Mouse (Mus musculus): Measurements from ENCODE around the gene Pnmt. TPM values are rescaled to one million over a fixed set of nuclear protein-coding genes. Genes with fewer than 3 reads are reported as not detected.

Gene Pnmt
- polyA plus RNA-seq, 1 experiment from 2014 or later, result 3.8 TPM

DNA sequence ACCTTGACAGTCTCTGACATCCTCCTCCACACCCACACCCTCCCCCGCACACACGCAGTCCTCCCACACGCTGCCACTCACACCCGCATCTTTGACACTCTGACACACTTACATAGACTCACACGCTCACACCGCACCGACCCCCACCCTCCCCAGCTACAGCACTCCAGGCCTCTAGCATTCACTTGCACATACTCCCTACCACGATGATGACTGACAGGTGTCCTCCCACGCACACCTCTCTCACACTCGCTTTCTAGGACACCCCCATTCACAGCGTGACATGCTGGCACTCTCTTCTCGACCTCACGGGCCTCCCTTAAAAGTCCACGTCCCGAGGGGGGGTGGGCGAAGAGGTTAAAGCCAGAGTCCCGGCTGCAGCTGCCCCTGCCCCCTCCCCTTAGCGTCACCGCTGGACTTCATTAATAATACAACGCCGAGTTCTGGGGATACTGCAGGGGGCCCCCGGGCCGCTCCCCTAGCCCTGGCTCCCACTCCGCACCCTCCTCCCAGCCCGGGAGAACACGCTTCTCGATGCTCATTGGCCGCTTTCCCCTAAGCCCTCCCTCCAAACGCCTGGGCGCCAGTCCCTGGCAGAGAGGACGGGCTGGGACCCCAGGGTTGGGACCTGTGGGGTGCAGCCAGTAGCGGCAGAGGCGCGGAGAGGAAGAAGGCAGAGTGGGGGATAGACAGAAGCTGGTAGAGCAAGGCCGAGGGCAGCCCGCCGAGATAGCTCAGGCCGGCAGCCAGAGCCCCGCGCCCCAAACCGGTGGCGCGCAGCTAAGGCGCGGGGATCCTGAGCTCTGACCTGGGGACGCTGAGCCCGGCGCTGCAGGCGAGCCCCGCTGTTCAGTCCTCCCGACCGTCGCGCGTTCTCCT, 37.9 kb upstream of the Pnmt start, which contains the start of gene Ppp1r1b:
TSS of gene Ppp1r1b (plus strand) at position 322 of the 879 bp plus-strand sequence.
- WGBS, result under 1% methylated on average over 55 of the region's 55 CpGs
- Histone ChIP-seq H3K27me3 (peaks cover 92% of the 10 kb centered on the region), H3K27ac (no peak within 1 kb of the TSS)

DNA sequence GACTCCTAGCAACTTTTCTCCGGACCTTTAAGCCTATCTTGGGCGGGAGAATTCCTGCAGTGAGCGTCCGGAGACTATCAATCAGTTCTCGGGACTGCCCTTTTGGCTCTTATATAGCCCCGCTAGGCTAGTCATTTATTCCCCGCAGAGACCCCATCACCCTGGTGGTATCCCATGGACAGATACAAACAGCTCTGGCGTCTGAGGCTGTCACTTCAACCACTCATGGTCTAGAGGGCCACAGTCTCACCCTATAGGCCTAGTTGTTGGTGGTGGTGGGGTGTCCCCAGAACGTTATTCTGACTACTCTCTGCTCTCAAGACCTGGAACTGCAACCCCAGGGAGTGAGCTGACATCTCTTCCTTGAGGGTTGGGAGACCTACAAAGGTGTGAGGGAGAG, 36.9 kb upstream of the Pnmt start:
- H3K36me3 ChIP-seq, result no peaks in the 10 kb centered on the region
- 8% methylated on average over 9 of the region's 9 CpGs for WGBS
- no peak overlapping the region for H3K27ac ChIP-seq
- peak overlapping the region; percentile 97 for H3K4me2 ChIP-seq
- no peak overlapping the region for H3K9ac ChIP-seq
- ATAC-seq (replicated peaks; ENCODE audit: low FRiP score), result no peak
- peaks cover 36% of the 10 kb centered on the region for H3K4me1 ChIP-seq
- H3K27me3 ChIP-seq, result peaks cover 94% of the 10 kb centered on the region
- H3K4me3 ChIP-seq (replicated peaks), result peak overlapping the region; percentile 50
- no peaks in the 10 kb centered on the region for H3K9me3 ChIP-seq (replicated peaks)

More for the DNA sequence above, 37.9 kb upstream of the Pnmt start, which contains the start of gene Ppp1r1b:
- Histone ChIP-seq H3K9ac (peak within 1 kb of the TSS; percentile 45), H3K4me3 (replicated peaks) (peak within 1 kb of the TSS; percentile 50), H3K36me3 (no peaks in the 10 kb centered on the region), H3K4me1 (peaks cover 28% of the 10 kb centered on the region), H3K9me3 (replicated peaks) (no peaks in the 10 kb centered on the region), H3K4me2 (peak within 1 kb of the TSS; percentile 97)
- ATAC-seq (replicated peaks; ENCODE audit: low FRiP score), result peak; percentile 70

DNA sequence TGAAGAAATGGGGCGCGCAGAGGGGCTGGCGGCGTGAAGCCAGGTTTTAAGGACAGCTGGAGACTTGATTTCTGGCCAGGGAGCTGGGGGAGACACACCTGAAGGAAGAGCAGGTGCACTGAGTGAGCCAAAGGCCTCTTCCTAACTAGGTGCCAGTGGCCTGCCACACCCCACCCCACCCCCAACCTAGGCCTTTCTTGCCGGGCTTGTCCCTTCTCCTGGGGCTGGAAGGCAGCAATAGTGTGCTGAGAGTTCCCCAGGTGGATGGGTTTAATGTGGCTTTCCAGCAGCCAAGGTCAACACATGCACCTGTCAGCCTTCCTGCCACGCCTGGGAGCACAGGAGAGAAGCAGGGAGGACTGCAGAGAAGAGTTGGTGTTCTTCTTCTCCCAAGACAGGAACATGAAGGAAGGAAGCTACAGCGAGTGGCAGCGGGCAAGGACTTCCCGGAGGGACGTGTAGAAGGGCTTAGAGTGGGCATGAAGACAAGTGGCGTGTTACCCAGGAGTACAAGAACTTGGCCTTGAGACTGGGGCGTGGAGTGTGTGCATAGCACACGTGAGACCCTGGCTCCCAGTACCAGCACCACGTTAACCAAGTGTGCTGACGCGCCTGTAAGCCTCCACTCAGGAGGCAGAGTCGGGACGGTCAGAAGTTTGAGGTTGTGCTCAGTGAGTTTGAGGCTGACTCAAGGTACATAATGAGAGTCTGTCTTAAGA, 33.8 kb upstream of the Pnmt start:
- WGBS, result 78% methylated on average over 18 of the region's 18 CpGs
- H3K27me3 ChIP-seq, result peaks cover 72% of the 10 kb centered on the region
- H3K9ac ChIP-seq, result no peak overlapping the region
- no peak overlapping the region for H3K27ac ChIP-seq
- peaks cover 48% of the 10 kb centered on the region for H3K4me1 ChIP-seq
- no peak for ATAC-seq (replicated peaks; ENCODE audit: low FRiP score)
- no peaks in the 10 kb centered on the region for H3K9me3 ChIP-seq (replicated peaks)
- H3K36me3 ChIP-seq, result no peaks in the 10 kb centered on the region
- H3K4me3 ChIP-seq (replicated peaks), result no peak overlapping the region
- no peak overlapping the region for H3K4me2 ChIP-seq

DNA sequence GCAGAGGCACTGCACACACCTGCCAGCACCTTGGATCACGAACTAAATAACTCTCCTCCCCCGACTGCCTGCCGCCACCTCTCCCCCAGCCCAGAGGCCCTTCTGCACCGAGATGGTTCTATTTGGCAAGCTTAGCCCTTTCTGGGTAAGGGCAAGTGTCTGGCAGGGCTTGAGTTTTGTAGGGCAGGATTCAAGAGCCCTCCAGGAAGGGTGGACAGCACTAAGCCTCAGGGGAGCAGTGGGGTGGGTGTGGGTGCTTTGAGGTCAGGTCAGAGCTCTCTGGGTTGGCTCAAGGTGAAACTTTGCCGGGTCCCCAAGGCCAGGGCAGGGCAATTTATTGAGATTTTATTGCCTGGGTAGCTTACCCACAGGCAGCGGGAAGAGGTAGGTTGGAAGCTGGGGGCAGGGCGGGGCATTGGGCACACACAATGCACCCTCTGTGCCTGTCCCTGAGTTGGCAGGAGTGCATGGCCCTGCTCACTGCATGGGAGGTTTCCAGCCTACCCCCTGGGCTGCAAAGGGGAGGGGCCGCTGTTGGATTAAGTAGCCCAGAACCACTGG, 32.5 kb upstream of the Pnmt start:
- H3K27ac ChIP-seq, result 0 out of 2 replicates have a peak overlapping the region, but pooled peaks have one; percentile 11
- 26% methylated on average over 8 of the region's 8 CpGs for WGBS
- peaks cover 59% of the 10 kb centered on the region for H3K27me3 ChIP-seq
- no peak overlapping the region for H3K9ac ChIP-seq
- H3K4me2 ChIP-seq, result no peak overlapping the region
- H3K36me3 ChIP-seq, result no peaks in the 10 kb centered on the region
- no peak for ATAC-seq (replicated peaks; ENCODE audit: low FRiP score)
- no peaks in the 10 kb centered on the region for H3K9me3 ChIP-seq (replicated peaks)
- peaks cover 40% of the 10 kb centered on the region for H3K4me1 ChIP-seq
- H3K4me3 ChIP-seq (replicated peaks), result no peak overlapping the region

DNA sequence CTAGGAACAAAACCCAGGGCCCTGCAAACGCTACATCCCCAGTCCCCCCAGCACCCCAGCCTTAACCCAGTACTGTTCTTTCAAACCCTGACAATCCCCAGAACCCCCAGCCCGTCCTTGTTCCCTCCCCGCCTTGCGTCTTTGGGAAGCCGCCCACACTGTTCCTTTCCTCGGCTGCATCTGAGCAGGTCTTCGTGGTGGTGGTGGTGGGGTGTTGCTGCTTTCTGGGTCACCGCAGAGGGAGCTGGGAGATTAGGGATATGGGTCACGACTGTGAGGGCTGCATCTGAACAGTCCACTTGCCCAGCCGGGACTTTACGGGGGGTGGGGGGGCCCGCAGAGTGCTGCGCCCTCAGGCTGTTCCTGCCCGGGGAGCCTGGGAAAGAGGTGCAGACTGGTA, 31.8 kb upstream of the Pnmt start:
- Histone ChIP-seq H3K27me3 (peaks cover 52% of the 10 kb centered on the region), H3K9ac (no peak overlapping the region), H3K4me1 (peaks cover 41% of the 10 kb centered on the region), H3K4me2 (no peak overlapping the region), H3K27ac (no peak overlapping the region), H3K4me3 (replicated peaks) (no peak overlapping the region), H3K36me3 (no peaks in the 10 kb centered on the region), H3K9me3 (replicated peaks) (no peaks in the 10 kb centered on the region)
- ATAC-seq (replicated peaks; ENCODE audit: low FRiP score), result no peak
- WGBS, result 64% methylated on average over 14 of the region's 14 CpGs

DNA sequence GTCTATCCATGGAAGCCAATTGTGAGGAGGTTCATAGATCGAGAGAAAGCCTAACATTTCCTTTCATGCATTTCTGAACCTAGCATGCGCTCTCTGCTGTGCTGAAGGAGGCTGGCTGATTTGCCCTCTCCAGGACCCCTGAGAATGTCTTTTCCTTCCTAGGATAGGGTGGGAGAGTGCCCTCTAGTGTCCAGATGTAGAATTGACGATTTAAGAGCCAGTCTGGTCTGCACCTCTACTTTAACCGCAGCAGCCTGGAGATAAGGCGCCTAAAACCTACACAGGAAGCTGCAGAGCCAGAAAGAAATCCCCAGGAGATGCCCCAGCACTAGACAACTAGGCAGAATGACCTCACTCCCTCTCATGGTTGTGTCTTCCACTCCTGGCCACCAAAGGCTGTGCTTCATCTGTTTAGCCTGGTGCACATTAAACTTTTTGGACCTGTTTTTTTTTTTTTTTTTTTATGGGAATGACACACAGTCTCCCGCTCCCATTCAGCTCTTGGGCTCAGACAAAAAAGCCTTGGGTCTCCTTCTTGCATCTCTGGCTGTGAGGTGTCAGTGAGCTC, 30.4 kb upstream of the Pnmt start:
- WGBS, result 9% methylated on average over 6 of the region's 6 CpGs
- H3K4me1 ChIP-seq, result peaks cover 55% of the 10 kb centered on the region
- peaks cover 39% of the 10 kb centered on the region for H3K27me3 ChIP-seq
- H3K27ac ChIP-seq, result no peak overlapping the region
- H3K4me3 ChIP-seq (replicated peaks), result no peak overlapping the region
- no peaks in the 10 kb centered on the region for H3K9me3 ChIP-seq (replicated peaks)
- H3K4me2 ChIP-seq, result no peak overlapping the region
- no peaks in the 10 kb centered on the region for H3K36me3 ChIP-seq
- no peak overlapping the region for H3K9ac ChIP-seq
- no peak for ATAC-seq (replicated peaks; ENCODE audit: low FRiP score)

DNA sequence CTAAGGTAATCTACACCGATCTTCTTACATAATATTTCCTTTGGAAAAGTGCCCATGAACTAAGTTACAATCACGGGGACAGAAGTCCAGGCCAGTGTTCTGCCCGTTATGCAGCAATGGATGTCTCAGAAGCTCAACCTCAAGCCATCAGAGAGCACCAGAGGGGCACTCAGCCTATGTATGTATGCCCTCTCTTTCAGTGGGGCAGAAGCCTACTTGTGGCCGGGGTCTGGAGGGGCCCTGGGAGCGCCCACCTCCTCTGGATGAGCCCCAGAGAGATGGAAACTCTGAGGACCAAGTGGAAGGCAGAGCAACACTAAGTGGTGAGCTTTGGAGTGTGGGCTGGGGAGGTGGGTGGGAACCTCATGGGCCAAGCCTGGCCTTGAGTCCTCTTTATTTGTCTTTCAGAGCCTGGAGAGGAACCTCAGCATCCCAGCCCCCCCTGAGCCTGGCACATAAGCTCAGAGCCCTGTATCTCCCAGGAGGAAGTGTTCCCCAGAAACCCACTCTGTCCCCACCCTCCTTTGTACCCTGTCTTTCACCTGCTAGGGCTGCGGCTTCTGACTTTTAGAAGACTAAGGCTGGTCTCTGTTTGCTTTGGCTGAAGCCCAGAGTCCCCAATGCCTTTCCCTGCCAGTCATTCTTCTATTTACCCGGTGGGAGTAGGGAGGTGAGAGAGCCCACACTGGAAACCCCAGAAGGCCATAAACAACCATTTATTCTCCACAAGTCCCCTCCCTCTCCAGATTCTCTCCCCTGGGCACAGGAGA, 29.4 kb upstream of the Pnmt start:
- H3K36me3 ChIP-seq, result no peaks in the 10 kb centered on the region
- H3K4me2 ChIP-seq, result peak overlapping the region; percentile 81
- peaks cover 64% of the 10 kb centered on the region for H3K4me1 ChIP-seq
- 61% methylated on average over 7 of the region's 7 CpGs for WGBS
- H3K4me3 ChIP-seq (replicated peaks), result peak overlapping the region; percentile 73; the same call in 1 of the 2 replicates
- H3K27me3 ChIP-seq, result peaks cover 30% of the 10 kb centered on the region
- no peaks in the 10 kb centered on the region for H3K9me3 ChIP-seq (replicated peaks)
- 0 out of 2 replicates have a peak overlapping the region, but pooled peaks have one; percentile 42 for H3K9ac ChIP-seq
- no peak for ATAC-seq (replicated peaks; ENCODE audit: low FRiP score)
- H3K27ac ChIP-seq, result peak overlapping the region; percentile 96

DNA sequence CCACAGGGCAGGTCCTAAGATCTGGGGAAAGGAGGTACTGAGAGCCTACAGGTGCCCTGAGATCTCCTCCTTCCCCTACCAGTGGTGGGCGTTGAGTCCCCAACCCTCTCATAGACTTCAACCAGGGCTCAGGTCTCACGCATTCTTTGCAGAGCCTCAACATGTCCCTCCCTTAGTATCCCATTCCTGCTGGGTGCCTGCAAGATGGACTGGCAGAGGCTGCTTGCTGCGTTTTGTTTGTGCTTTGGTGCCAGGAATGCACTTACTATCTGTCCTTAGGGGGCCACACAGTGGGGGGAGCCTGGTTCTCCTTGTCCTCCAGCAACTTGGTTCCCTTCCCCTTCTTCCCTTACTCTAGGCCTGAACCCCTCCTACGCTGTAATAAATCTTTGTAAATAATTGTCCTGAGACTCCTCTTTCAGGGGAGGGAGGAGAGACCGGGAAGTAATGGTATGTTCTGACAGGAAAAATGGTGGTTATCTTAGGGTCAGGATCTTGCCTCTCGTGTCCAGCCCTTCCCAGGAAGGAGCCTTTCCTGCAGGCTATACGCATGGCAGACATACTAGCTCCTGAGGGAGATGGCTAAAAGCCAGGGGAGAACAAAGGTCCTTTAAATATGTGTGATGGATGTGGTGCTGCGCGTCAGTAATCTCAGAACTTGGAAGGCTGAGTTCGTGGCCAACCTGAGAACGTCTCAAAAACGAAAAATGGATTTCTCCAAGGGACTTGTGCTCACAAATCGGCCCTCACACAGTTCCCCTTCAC, 28.7 kb upstream of the Pnmt start:
- Histone ChIP-seq H3K4me3 (replicated peaks) (peak overlapping the region; percentile 73), H3K4me1 (peaks cover 71% of the 10 kb centered on the region), H3K4me2 (peak overlapping the region; percentile 81), H3K9me3 (replicated peaks) (no peaks in the 10 kb centered on the region), H3K9ac (peak overlapping the region; percentile 42), H3K36me3 (no peaks in the 10 kb centered on the region), H3K27ac (peak overlapping the region; percentile 96), H3K27me3 (peaks cover 22% of the 10 kb centered on the region)
- 0 out of 2 replicates have a peak, but pooled peaks have one; percentile 21 for ATAC-seq (replicated peaks; ENCODE audit: low FRiP score)
- WGBS, result 6% methylated on average over 13 of the region's 13 CpGs

DNA sequence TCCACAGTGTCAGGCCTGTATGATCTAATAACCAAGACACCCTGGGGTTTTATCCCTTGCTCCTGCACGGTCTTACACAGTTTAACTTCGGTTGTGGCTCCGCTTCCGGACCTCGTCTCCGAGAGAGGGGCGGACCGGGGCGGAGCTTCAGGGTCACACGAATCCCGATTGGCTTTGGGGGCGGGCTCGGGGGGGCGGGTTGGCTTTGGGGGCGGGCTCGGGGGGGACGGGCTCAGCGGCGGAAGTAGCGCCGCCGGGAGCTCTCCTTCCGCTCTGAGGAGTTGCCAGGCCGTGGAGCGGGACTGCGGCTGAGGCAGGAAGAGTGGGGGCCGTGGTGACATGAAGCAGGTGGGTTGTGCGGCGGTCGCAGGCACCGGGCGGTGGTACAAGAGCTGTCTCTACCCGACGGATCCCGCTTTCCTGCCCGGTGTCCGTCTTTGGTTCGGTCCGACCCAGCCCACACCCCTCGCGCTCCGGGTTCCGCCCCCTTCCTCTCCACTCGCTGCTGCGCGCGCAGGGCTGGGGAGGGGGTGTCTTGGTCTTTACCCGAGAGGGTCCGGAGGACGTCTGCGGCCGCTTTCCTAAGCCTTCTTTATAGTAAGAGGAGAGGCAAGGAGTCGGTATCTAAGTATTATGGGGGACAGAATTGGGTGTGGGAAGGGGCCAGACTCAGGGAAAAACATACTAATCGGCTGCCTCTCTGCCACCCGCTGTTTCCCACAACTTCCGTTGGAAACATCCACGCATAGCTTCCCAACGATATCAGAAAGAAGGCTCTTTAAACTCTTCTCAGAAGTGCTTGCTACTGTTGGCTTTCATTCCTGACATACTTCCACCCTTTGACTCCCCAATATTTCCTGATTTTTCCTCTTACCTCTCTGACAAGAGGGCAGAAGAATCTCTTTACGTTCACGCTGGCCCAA, 27.8 kb upstream of the Pnmt start, which contains the start of gene Stard3:
TSS of gene Stard3 (plus strand) at position 208 of the 923 bp plus-strand sequence.
- H3K27ac ChIP-seq, result peak within 1 kb of the TSS; percentile 96
- H3K36me3 ChIP-seq, result no peaks in the 10 kb centered on the region
- peak within 1 kb of the TSS; percentile 73 for H3K4me3 ChIP-seq (replicated peaks)
- under 1% methylated on average over 59 of the region's 60 CpGs for WGBS
- no peaks in the 10 kb centered on the region for H3K9me3 ChIP-seq (replicated peaks)
- H3K9ac ChIP-seq, result peak within 1 kb of the TSS; percentile 62
- peaks cover 71% of the 10 kb centered on the region for H3K4me1 ChIP-seq
- peak; percentile 85 for ATAC-seq (replicated peaks; ENCODE audit: low FRiP score)
- peaks cover 14% of the 10 kb centered on the region for H3K27me3 ChIP-seq
- peak within 1 kb of the TSS; percentile 81 for H3K4me2 ChIP-seq

Measured in kidney, embryonic 15.5 days (tissue).